Mouse (Mus musculus) thymus, adult 2 months (tissue): ENCODE measurements at regions not wholly inside any gene's neighbourhood (a gene's known extent, or its start where the extent isn't known, plus 50 kb on each side); places are given as distances from the start of the nearest gene placed in this dataset.

ENCODE experiments used
- DNase-seq: peaks from one replicate; pipeline ENCODE4 v3.0.0; 2021
- H3K27ac ChIP-seq: fragments of 200-500 bp; 2 replicates; pipeline ENCODE4 v1.5.1; 2012; ENCODE audit warnings: low read length, control low read depth; ENCODE audit not compliant: control insufficient read depth, insufficient read depth
- H3K27me3 ChIP-seq: fragments of 200-500 bp; 2 replicates; pipeline ENCODE4 v1.6.1; 2012; ENCODE audit warnings: mild to moderate bottlenecking, low read length, moderate library complexity, mixed read lengths; ENCODE audit not compliant: control insufficient read depth, insufficient read depth
- H3K36me3 ChIP-seq: fragments of 200-500 bp; 2 replicates; pipeline ENCODE4 v1.6.1; 2012; ENCODE audit warnings: mild to moderate bottlenecking, low read length, moderate library complexity; ENCODE audit not compliant: control insufficient read depth, insufficient read depth
- H3K4me1 ChIP-seq: fragments of 200-500 bp; replicated peaks from 2 replicates; pipeline ENCODE4 v1.6.1; 2012; ENCODE audit warnings: low read length; ENCODE audit not compliant: control insufficient read depth, insufficient read depth
- H3K4me3 ChIP-seq: fragments of 200-500 bp; 2 replicates; pipeline ENCODE4 v1.5.1; 2012; ENCODE audit warnings: mild to moderate bottlenecking, low read length, control low read depth, moderate library complexity; ENCODE audit not compliant: control insufficient read depth, insufficient read depth
- CTCF ChIP-seq: fragments of 200-500 bp; IDR thresholded peaks from 2 replicates; pipeline ENCODE4 v1.5.1; 2012; ENCODE audit warnings: mild to moderate bottlenecking, control low read depth, low read length, moderate library complexity, borderline replicate concordance; ENCODE audit not compliant: control insufficient read depth, poor library complexity, insufficient read depth; ENCODE audit errors: extremely low read depth
- POLR2A ChIP-seq: fragments of 200-500 bp; IDR thresholded peaks from 2 replicates; pipeline ENCODE4 v1.6.1; 2012; ENCODE audit warnings: mild to moderate bottlenecking, low read length, control low read depth, moderate library complexity; ENCODE audit not compliant: control insufficient read depth, poor library complexity, insufficient read depth; ENCODE audit errors: extremely low read depth
- WGBS: fragments of 180-500 bp; shearing (Covaris S2); methylation state at CpG from one replicate; pipeline ENCODE4 v1.1.7; 2018; 5-methylcytosine and 5-hydroxymethylcytosine counted together

DNA sequence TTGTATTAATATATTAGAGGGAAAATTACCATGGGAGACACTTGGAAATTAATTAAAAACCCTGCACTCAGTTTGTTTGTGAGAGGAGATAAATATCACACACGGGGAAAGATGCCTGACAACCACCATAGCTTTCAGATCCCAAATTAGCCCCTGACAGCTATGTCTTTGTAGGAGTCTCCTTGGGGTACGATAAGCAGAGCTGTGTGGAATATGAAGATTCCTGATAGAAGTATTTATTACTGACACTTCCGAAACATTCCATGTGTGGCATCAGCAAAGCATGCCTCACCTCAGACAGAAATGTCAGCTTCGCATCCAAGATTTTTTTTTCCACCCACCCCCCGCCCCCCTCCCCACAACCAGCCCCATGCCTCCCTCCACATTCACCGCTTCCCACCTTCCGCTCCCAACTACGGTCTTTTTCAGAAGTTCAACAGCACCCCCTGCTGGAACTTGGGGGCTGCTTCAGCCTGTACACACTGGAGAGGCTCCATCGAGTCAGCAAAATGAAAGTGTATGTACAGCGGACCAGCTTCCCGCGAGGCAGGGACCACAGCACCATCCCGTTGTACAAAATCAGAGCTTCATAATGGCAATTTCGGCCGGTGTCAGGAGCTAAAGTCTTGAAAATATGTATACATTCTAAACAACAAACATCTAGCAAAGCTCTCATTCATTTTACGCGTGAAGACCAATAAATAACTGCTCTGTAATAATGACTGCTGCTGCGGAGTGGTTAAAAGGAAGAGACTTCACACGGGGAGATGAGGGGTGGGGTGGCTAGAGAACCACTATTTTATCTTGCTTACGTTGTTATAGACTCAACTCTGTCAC, 66.7 kb downstream of the Rwdd3 start:
- Histone ChIP-seq H3K27ac (no peak overlapping the region), H3K36me3 (no peaks in the 10 kb centered on the region), H3K4me3 (peak overlapping the region; percentile 17; the same call in 1 of the 2 replicates), H3K4me1 (0 out of 2 replicates have a peak, but pooled peaks cover 2% of the 10 kb centered on the region), H3K27me3 (no peaks in the 10 kb centered on the region)
- TF ChIP-seq POLR2A: no peak
- peak; percentile 79; the same call in 1 of the 2 replicates for TF ChIP-seq CTCF
- DNase-seq: peak; percentile 72
- 29% methylated on average over 20 of the region's 20 CpGs for WGBS

DNA sequence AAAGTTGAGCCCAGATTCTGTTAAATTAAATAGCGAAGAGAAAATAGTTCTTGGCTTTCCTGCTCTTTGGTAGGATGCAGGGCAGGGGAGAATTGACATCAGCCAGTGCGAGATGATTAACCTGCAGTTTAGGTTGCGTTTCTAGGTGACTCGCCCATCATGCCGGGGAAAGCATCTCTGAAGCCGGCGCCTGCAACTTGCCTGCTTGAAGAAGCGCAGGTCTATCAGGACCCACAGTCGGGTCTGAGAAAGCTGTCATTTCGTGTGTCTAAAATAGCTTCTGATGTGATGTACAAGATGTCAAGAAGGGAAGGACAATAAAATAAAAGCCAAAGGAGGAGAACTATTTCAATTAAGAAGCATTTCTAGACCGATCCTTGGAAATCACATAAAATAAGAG, 68.6 kb downstream of the Rwdd3 start:
- H3K27ac ChIP-seq: no peak overlapping the region
- H3K27me3 ChIP-seq: no peaks in the 10 kb centered on the region
- 96% methylated on average over 11 of the region's 11 CpGs for WGBS
- no peak for DNase-seq
- H3K36me3 ChIP-seq: no peaks in the 10 kb centered on the region
- H3K4me3 ChIP-seq: no peak overlapping the region
- 0 out of 2 replicates have a peak, but pooled peaks cover 2% of the 10 kb centered on the region for H3K4me1 ChIP-seq
- TF ChIP-seq CTCF: no peak
- TF ChIP-seq POLR2A: no peak

DNA sequence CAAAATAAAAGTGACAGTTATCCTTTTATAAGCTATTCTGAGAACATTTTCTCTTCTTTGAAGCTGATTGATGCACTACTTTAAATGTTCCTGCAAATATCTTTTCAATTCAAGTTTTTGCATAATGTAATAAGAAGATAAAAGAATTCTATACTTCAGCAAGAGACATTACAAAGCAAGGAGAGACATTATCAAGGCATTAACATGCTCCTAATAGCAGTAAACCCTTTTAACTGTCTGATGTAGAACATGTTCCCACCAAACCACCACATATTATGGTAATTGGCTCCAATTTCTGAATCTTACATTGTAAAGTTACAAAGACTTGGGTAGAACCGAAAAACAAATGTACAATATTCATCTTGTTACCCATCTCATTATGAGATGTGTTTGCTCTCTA, 69.4 kb downstream of the Rwdd3 start:
- Histone ChIP-seq H3K27ac (no peak overlapping the region), H3K36me3 (no peaks in the 10 kb centered on the region), H3K4me3 (no peak overlapping the region), H3K4me1 (no peaks in the 10 kb centered on the region), H3K27me3 (no peaks in the 10 kb centered on the region)
- TF ChIP-seq CTCF (no peak), POLR2A (no peak)
- WGBS: 95% methylated on average over 1 of the region's 1 CpGs
- no peak for DNase-seq

DNA sequence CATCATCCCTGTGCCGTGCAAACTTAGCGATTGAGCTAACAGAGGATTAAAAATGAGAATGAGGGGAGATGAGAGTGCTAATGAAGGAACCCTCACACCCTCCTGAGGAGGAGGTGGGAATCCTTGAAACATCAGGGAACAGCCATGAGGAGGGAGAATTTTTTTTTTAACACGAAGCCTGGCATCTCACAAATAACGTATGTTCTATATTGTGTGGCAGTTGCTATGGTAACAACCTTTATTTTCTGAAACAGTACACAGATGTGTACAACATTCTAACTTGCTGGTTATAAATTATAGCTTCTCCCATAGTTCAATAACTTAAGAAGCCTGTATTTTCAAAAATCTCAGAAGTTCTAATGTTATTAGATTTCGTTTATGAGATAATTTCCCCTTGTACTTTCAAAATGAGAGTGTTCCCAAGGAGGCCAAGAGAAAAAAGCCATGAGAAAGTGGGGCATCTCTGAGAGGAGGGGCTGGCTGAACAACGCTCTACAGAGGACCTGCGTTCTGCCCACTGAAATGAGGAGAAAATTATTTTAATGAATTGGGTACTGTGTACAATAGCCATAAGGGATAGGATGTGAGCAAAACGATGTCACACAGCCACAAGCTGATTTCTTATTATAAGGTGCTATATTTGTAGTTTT, 71.2 kb downstream of the Rwdd3 start:
- Histone ChIP-seq H3K4me1 (no peaks in the 10 kb centered on the region), H3K27ac (no peak overlapping the region), H3K4me3 (no peak overlapping the region), H3K36me3 (no peaks in the 10 kb centered on the region), H3K27me3 (no peaks in the 10 kb centered on the region)
- 91% methylated on average over 8 of the region's 8 CpGs for WGBS
- no peak for DNase-seq
- TF ChIP-seq CTCF: no peak
- TF ChIP-seq POLR2A: no peak

DNA sequence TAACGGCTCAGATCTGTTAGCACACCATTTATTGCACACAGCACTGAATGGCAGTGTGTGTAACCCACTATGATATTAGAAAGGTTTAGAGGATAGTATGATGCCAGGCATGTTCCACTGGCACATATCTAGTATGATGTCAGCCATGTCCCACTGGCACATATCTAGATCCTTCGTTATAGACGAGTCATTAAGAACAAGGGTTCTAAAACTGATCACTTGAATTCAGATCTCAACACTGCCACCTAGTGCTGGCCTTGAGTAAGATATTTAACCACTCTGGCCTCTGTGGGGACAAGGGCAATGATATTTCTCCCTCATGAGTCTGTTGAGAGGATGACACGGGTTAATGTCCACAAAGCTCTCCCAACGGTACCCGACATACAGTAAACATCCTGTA, 78.0 kb downstream of the Rwdd3 start:
- DNase-seq: peak; percentile 25
- WGBS: 29% methylated on average over 6 of the region's 6 CpGs
- Histone ChIP-seq H3K4me3 (no peak overlapping the region), H3K36me3 (no peaks in the 10 kb centered on the region), H3K27ac (no peak overlapping the region), H3K4me1 (no peaks in the 10 kb centered on the region), H3K27me3 (no peaks in the 10 kb centered on the region)
- no peak for TF ChIP-seq POLR2A
- no peak for TF ChIP-seq CTCF

DNA sequence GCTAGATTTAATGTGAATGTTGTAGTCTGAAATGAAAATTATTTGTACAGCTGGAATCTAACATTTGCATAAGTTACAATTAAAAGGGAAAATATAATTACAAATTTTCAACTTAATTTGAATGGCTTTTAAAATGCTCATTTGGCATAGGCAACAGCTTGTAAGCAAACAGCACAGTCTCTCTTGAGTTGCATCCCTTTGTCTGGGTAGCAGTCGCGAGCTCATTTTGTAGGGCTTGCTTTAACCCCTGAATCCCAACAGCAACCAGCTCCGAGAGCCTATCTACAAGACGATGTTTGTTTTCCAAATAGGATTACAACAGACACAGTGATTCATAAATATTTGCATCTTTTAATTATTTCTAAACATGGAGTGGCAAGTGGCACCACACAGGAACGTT, 82.8 kb downstream of the Rwdd3 start:
- Histone ChIP-seq H3K27me3 (no peaks in the 10 kb centered on the region), H3K36me3 (no peaks in the 10 kb centered on the region), H3K4me3 (no peak overlapping the region), H3K4me1 (no peaks in the 10 kb centered on the region), H3K27ac (no peak overlapping the region)
- DNase-seq: no peak
- WGBS: 95% methylated on average over 5 of the region's 5 CpGs
- TF ChIP-seq POLR2A (no peak), CTCF (no peak)
